Mouse (Mus musculus) bone marrow, adult 2 months (tissue): ENCODE results near the gene Kif4.

Source experiments
- CTCF ChIP-seq: fragments of 200-500 bp; IDR thresholded peaks from 2 replicates; pipeline ENCODE4 v1.5.1; 2011; ENCODE audit warnings: low read length, control low read depth; ENCODE audit not compliant: control insufficient read depth, insufficient read depth
- POLR2A ChIP-seq: fragments of 200-500 bp; IDR thresholded peaks from 2 replicates; pipeline ENCODE4 v1.6.1; 2011; ENCODE audit warnings: low read depth, mild to moderate bottlenecking, control low read depth, low read length, borderline replicate concordance; ENCODE audit not compliant: control insufficient read depth

GRCm38 (mm10) chrX:100767181-100767884, 141.8 kb downstream of the Kif4 start, which contains the start of gene Dlg3:
- TF ChIP-seq CTCF = no peak
- no peak for TF ChIP-seq POLR2A
